Mouse (Mus musculus) embryonic stem cell, embryonic (primary cell): Measurements from ENCODE around the gene Copz1.

Experiments used
- CTCF ChIA-PET, 4 experiments: fragments of 300-600 bp in 2 of 4; fragments of 350-600 bp in 2 of 4; sonication (Branson Sonifier 250); formaldehyde crosslinking; loops; one replicate each; lab custom pipeline; 2022; ENCODE audit warnings: inconsistent platforms in 2 of 4; lab: Charles Lee
- POLR2A ChIA-PET, 4 experiments: fragments of 300-600 bp in 2 of 4; fragments of 350-600 bp in 2 of 4; sonication (Branson Sonifier 250); formaldehyde crosslinking; loops; one replicate each; lab custom pipeline; 2022; ENCODE audit warnings: antibody characterized with exemption in 4 of 4, inconsistent platforms in 1 of 4; lab: Charles Lee

Gene Copz1

GRCm38 (mm10) chr15:103272419-103273279 lies at the start of gene Copz1:
Gene Copz1 (plus strand): TSS chr15:103272714.
- CTCF ChIA-PET = interaction anchor here (0.5 to 4.3 kb wide), 48 partner anchors 8 to 607 kb away, joined by 3 to 88 read pairs (median 5); partner anchors contain the start of genes Cbx5 (in 1 of the 4), Gpr84 (in 1 of the 4) and Nfe2 (in 1 of the 4)
- POLR2A ChIA-PET = interaction anchor here (0.5 to 9.6 kb wide), 89 partner anchors 8 to 1026 kb away, joined by 3 to 243 read pairs (median 5); partner anchors contain the start of genes Cbx5 (in 3 of the 4), Hnrnpa1 (in 3 of the 4), Nfe2 (in 2 of the 4) and Gpr84 (in 1 of the 4)

- ChIA-PET CTCF (interaction anchor here in 2 of 4 experiments (0.5 to 0.6 kb wide), 3 partner anchors 9 to 265 kb away, joined by 4 to 5 read pairs (median 5); no protein-coding TSS in a partner anchor), POLR2A (interaction anchor here in 3 of 4 experiments (0.6 to 27.8 kb wide), 14 partner anchors 8 to 719 kb away, joined by 3 to 700 read pairs (median 5); partner anchors contain the start of genes Cbx5 (in 2 of the 3), Copz1 (in 1 of the 3) and Hnrnpa1 (in 1 of the 3))
Observed at GRCm38 (mm10) chr15:103224161-103224560, 48.4 kb upstream of the Copz1 start.

- POLR2A ChIA-PET = interaction anchor here (0.9 to 27.8 kb wide), 15 partner anchors 9 to 88 kb away, joined by 3 to 700 read pairs (median 4); partner anchors contain the start of genes Cbx5 (in 3 of the 4), Hnrnpa1 (in 3 of the 4) and Copz1 (in 2 of the 4)
- CTCF ChIA-PET = interaction anchor here in 2 of 4 experiments (1.2 to 1.5 kb wide), 2 partner anchors 37 to 41 kb away, joined by 3 to 5 read pairs; no protein-coding TSS in a partner anchor
Observed at GRCm38 (mm10) chr15:103227022-103227421, 45.5 kb upstream of the Copz1 start.

- POLR2A ChIA-PET = interaction anchor here (0.6 to 27.8 kb wide), 15 partner anchors 10 to 643 kb away, joined by 3 to 700 read pairs (median 4); partner anchors contain the start of genes Cbx5 (in 3 of the 4), Hnrnpa1 (in 3 of the 4) and Copz1 (in 1 of the 4)
- CTCF ChIA-PET = interaction anchor here in 2 of 4 experiments (1.1 to 1.5 kb wide), 3 partner anchors 37 to 53 kb away, joined by 3 to 5 read pairs (median 3); no protein-coding TSS in a partner anchor
Observed at GRCm38 (mm10) chr15:103227572-103227971, 44.9 kb upstream of the Copz1 start.

- CTCF ChIA-PET = interaction anchor here (0.6 to 1.6 kb wide), 6 partner anchors 20 to 97 kb away, joined by 3 to 22 read pairs (median 4); no protein-coding TSS in a partner anchor
- POLR2A ChIA-PET = interaction anchor here in 3 of 4 experiments (0.7 to 27.8 kb wide), 15 partner anchors 9 to 285 kb away, joined by 3 to 700 read pairs (median 6); partner anchors contain the start of genes Cbx5 (in 3 of the 3), Hnrnpa1 (in 2 of the 3) and Copz1 (in 1 of the 3)
Observed at GRCm38 (mm10) chr15:103228904-103229303, 43.6 kb upstream of the Copz1 start.

GRCm38 (mm10) chr15:103233119-103233518 lies 39.4 kb upstream of the Copz1 start:
- CTCF ChIA-PET = no interaction called here
- POLR2A ChIA-PET = interaction anchor here in 3 of 4 experiments (0.6 to 27.8 kb wide), 13 partner anchors 9 to 45 kb away, joined by 3 to 700 read pairs (median 4); partner anchors contain the start of genes Copz1 (in 2 of the 3), Cbx5 (in 1 of the 3) and Hnrnpa1 (in 1 of the 3)

GRCm38 (mm10) chr15:103237295-103237694 lies 35.2 kb upstream of the Copz1 start:
- ChIA-PET POLR2A (interaction anchor here in 3 of 4 experiments (0.6 to 14.0 kb wide), 11 partner anchors 9 to 60 kb away, joined by 3 to 700 read pairs (median 4); no protein-coding TSS in a partner anchor), CTCF (interaction anchor here in 1 of 4 experiments (0.6 kb wide), 1 partner anchor 76 kb away, joined by 3 read pairs; no protein-coding TSS in a partner anchor)

GRCm38 (mm10) chr15:103239130-103239684 lies 33.3 kb upstream of the Copz1 start:
- ChIA-PET POLR2A (interaction anchor here (0.6 to 14.0 kb wide), 121 partner anchors 9 to 888 kb away, joined by 3 to 700 read pairs (median 4); partner anchors contain the start of genes Copz1 (in 3 of the 4), Atp5g2 (in 2 of the 4), Gpr84 (in 2 of the 4) and Nfe2 (in 2 of the 4)), CTCF (interaction anchor here in 3 of 4 experiments (0.5 to 1.4 kb wide), 14 partner anchors 11 to 255 kb away, joined by 3 to 9 read pairs (median 4); partner anchors contain the start of gene Copz1 (in 1 of the 3))

GRCm38 (mm10) chr15:103239685-103240159 lies 32.8 kb upstream of the Copz1 start, which contains the start of gene Cbx5:
Gene Cbx5 (minus strand): TSS chr15:103239816.
- POLR2A ChIA-PET = interaction anchor here (0.6 to 14.0 kb wide), 111 partner anchors 8 to 889 kb away, joined by 3 to 700 read pairs (median 5); partner anchors contain the start of genes Copz1 (in 3 of the 4), Atp5g2 (in 2 of the 4), Gpr84 (in 2 of the 4) and Aaas (in 1 of the 4)
- CTCF ChIA-PET = interaction anchor here in 2 of 4 experiments (0.5 to 1.4 kb wide), 13 partner anchors 11 to 255 kb away, joined by 3 to 9 read pairs (median 4); partner anchors contain the start of gene Copz1 (in 1 of the 2)

GRCm38 (mm10) chr15:103240160-103241028 lies 32.1 kb upstream of the Copz1 start, which contains the start of gene Hnrnpa1:
Gene Hnrnpa1 (plus strand): TSS chr15:103240432.
- CTCF ChIA-PET = interaction anchor here in 3 of 4 experiments (0.6 to 1.1 kb wide), 4 partner anchors 15 to 66 kb away, joined by 3 to 4 read pairs (median 4); no protein-coding TSS in a partner anchor
- POLR2A ChIA-PET = interaction anchor here (0.6 to 14.0 kb wide), 81 partner anchors 8 to 838 kb away, joined by 3 to 700 read pairs (median 5); partner anchors contain the start of genes Copz1 (in 3 of the 4), Nfe2 (in 2 of the 4), Atp5g2 (in 1 of the 4) and Calcoco1 (in 1 of the 4)

- ChIA-PET CTCF (interaction anchor here in 1 of 4 experiments (0.7 kb wide), 1 partner anchor 65 kb away, joined by 4 read pairs; no protein-coding TSS in a partner anchor), POLR2A (interaction anchor here in 3 of 4 experiments (0.6 to 14.0 kb wide), 34 partner anchors 7 to 839 kb away, joined by 3 to 700 read pairs (median 5); partner anchors contain the start of genes Copz1 (in 3 of the 3) and Nfe2 (in 2 of the 3))
Observed at GRCm38 (mm10) chr15:103241071-103242018, 31.2 kb upstream of the Copz1 start.

- ChIA-PET CTCF (interaction anchor here in 2 of 4 experiments (0.6 to 1.6 kb wide), 2 partner anchors 71 to 527 kb away, joined by 3 read pairs; no protein-coding TSS in a partner anchor), POLR2A (interaction anchor here (0.5 to 14.0 kb wide), 32 partner anchors 6 to 841 kb away, joined by 3 to 700 read pairs (median 4); partner anchors contain the start of genes Copz1 (in 2 of the 4), Nfe2 (in 2 of the 4), Atp5g2 (in 1 of the 4) and Gpr84 (in 1 of the 4))
Observed at GRCm38 (mm10) chr15:103242885-103243284, 29.6 kb upstream of the Copz1 start.

GRCm38 (mm10) chr15:103245616-103246015 lies 26.9 kb upstream of the Copz1 start:
- ChIA-PET CTCF (no interaction called here), POLR2A (interaction anchor here (0.6 to 14.0 kb wide), 24 partner anchors 8 to 190 kb away, joined by 3 to 700 read pairs (median 18); partner anchors contain the start of genes Copz1 (in 3 of the 4) and Nfe2 (in 1 of the 4))
